Mouse (Mus musculus): ENCODE measurements around the gene Ipo4. TPM values are rescaled to one million over a fixed set of nuclear protein-coding genes. Genes with fewer than 3 reads are reported as not detected.

Ipo4 gene
- total and polyA plus RNA-seq, 2 experiments from 2014 or later, result 104 to 122 TPM

GRCm38 (mm10) chr14:55656935-55657334, 21.2 kb upstream of the Ipo4 start:
- Histone ChIP-seq H3K27ac (ENCODE audit: low read depth, low read length) (no peak overlapping the region), H3K4me3 (ENCODE audit: low read depth, low read length) (no peak overlapping the region)

GRCm38 (mm10) chr14:55651528-55651927, 15.8 kb upstream of the Ipo4 start:
- no peaks in the 10 kb centered on the region for H3K27me3 ChIP-seq (ENCODE audit: insufficient read depth, low read length)
- WGBS, result 89% methylated on average over 7 of the region's 7 CpGs
- H3K27ac ChIP-seq (ENCODE audit: low read depth, low read length), result no peak overlapping the region
- ATAC-seq (ENCODE audit: low FRiP score) (no peak), DNase-seq (ENCODE audit: low spot score) (no peak)
- no peaks in the 10 kb centered on the region for H3K4me1 ChIP-seq (ENCODE audit: insufficient read depth, low read length)
- no peaks in the 10 kb centered on the region for H3K9me3 ChIP-seq (ENCODE audit: low read length)
- no peak overlapping the region for H3K9ac ChIP-seq (replicated peaks; ENCODE audit: low read length, poor library complexity, severe bottlenecking)
- H3K4me3 ChIP-seq (ENCODE audit: low read depth, low read length), result no peak overlapping the region
- no peak overlapping the region for H3K4me2 ChIP-seq (ENCODE audit: low read depth, low read length, poor library complexity, severe bottlenecking)
- TF ChIP-seq CTCF (IDR thresholded peaks at IDR 0.05), result no peak
- H3K36me3 ChIP-seq (ENCODE audit: insufficient read depth, low read length), result no peaks in the 10 kb centered on the region

More at GRCm38 (mm10) chr14:55656935-55657334, 21.2 kb upstream of the Ipo4 start:
- Histone ChIP-seq H3K9ac (replicated peaks; ENCODE audit: low read length, poor library complexity, severe bottlenecking) (no peak overlapping the region), H3K4me1 (ENCODE audit: insufficient read depth, low read length) (no peaks in the 10 kb centered on the region), H3K9me3 (ENCODE audit: low read length) (no peaks in the 10 kb centered on the region), H3K27me3 (ENCODE audit: insufficient read depth, low read length) (no peaks in the 10 kb centered on the region), H3K4me2 (ENCODE audit: low read depth, low read length, poor library complexity, severe bottlenecking) (no peak overlapping the region), H3K36me3 (ENCODE audit: insufficient read depth, low read length) (0 out of 2 replicates have a peak, but pooled peaks cover 10% of the 10 kb centered on the region)
- WGBS, result 90% methylated on average over 3 of the region's 3 CpGs
- no peak for TF ChIP-seq CTCF (IDR thresholded peaks at IDR 0.05)
- DNase-seq (ENCODE audit: low spot score), result no peak
- no peak for ATAC-seq (ENCODE audit: low FRiP score)

- TF ChIP-seq CTCF (IDR thresholded peaks at IDR 0.05), result no peak
- 0 out of 2 replicates have a peak, but pooled peaks cover 2% of the 10 kb centered on the region for H3K4me1 ChIP-seq (ENCODE audit: insufficient read depth, low read length)
- 99% methylated on average over 2 of the region's 2 CpGs for WGBS
- H3K9me3 ChIP-seq (ENCODE audit: low read length), result no peaks in the 10 kb centered on the region
- H3K27me3 ChIP-seq (ENCODE audit: insufficient read depth, low read length), result no peaks in the 10 kb centered on the region
- DNase-seq (ENCODE audit: low spot score) (no peak), ATAC-seq (ENCODE audit: low FRiP score) (no peak)
- no peaks in the 10 kb centered on the region for H3K36me3 ChIP-seq (ENCODE audit: insufficient read depth, low read length)
- no peak within 1 kb of the TSS for H3K4me3 ChIP-seq (ENCODE audit: low read depth, low read length)
- H3K9ac ChIP-seq (replicated peaks; ENCODE audit: low read length, poor library complexity, severe bottlenecking), result no peak within 1 kb of the TSS
- no peak within 1 kb of the TSS for H3K27ac ChIP-seq (ENCODE audit: low read depth, low read length)
- H3K4me2 ChIP-seq (ENCODE audit: low read depth, low read length, poor library complexity, severe bottlenecking), result no peak within 1 kb of the TSS
Measured at GRCm38 (mm10) chr14:55649884-55650283, 14.1 kb upstream of the Ipo4 start, which contains the start of gene Tssk4. Gene Tssk4 (plus strand): TSS chr14:55650184.

GRCm38 (mm10) chr14:55644261-55644888, 8.6 kb upstream of the Ipo4 start:
- Histone ChIP-seq H3K27me3 (ENCODE audit: insufficient read depth, low read length) (no peaks in the 10 kb centered on the region), H3K4me3 (ENCODE audit: low read depth, low read length) (peak overlapping the region; percentile 97), H3K9me3 (ENCODE audit: low read length) (no peaks in the 10 kb centered on the region), H3K4me1 (ENCODE audit: insufficient read depth, low read length) (0 out of 2 replicates have a peak, but pooled peaks cover 6% of the 10 kb centered on the region), H3K4me2 (ENCODE audit: low read depth, low read length, poor library complexity, severe bottlenecking) (peak overlapping the region; percentile 77), H3K27ac (ENCODE audit: low read depth, low read length) (no peak overlapping the region), H3K36me3 (ENCODE audit: insufficient read depth, low read length) (peaks cover 15% of the 10 kb centered on the region), H3K9ac (replicated peaks; ENCODE audit: low read length, poor library complexity, severe bottlenecking) (peak overlapping the region; percentile 94; the same call in 1 of the 2 replicates)
- no peak for TF ChIP-seq CTCF (IDR thresholded peaks at IDR 0.05)
- no peak for DNase-seq (ENCODE audit: low spot score)
- ATAC-seq (ENCODE audit: low FRiP score), result no peak
- WGBS, result 30% methylated on average over 17 of the region's 17 CpGs

GRCm38 (mm10) chr14:55643060-55643907, 7.5 kb upstream of the Ipo4 start, which contains the start of gene Tm9sf1:
Gene Tm9sf1 (minus strand): TSS chr14:55643806.
- peak; percentile 11; the same call in 1 of the 2 replicates for TF ChIP-seq CTCF (IDR thresholded peaks at IDR 0.05)
- Histone ChIP-seq H3K27me3 (ENCODE audit: insufficient read depth, low read length) (no peaks in the 10 kb centered on the region), H3K4me3 (ENCODE audit: low read depth, low read length) (peak within 1 kb of the TSS; percentile 97), H3K4me2 (ENCODE audit: low read depth, low read length, poor library complexity, severe bottlenecking) (peak within 1 kb of the TSS; percentile 77), H3K9me3 (ENCODE audit: low read length) (no peaks in the 10 kb centered on the region), H3K9ac (replicated peaks; ENCODE audit: low read length, poor library complexity, severe bottlenecking) (peak within 1 kb of the TSS; percentile 94), H3K27ac (ENCODE audit: low read depth, low read length) (peak within 1 kb of the TSS; percentile 96), H3K4me1 (ENCODE audit: insufficient read depth, low read length) (0 out of 2 replicates have a peak, but pooled peaks cover 6% of the 10 kb centered on the region), H3K36me3 (ENCODE audit: insufficient read depth, low read length) (peaks cover 22% of the 10 kb centered on the region)
- under 1% methylated on average over 89 of the region's 89 CpGs for WGBS
- ATAC-seq (ENCODE audit: low FRiP score), result peak; percentile 87
- peak; percentile 80 for DNase-seq (ENCODE audit: low spot score)
